Mouse (Mus musculus): ENCODE data around the gene Hnrnpul1. TPM values are rescaled to one million over a fixed set of nuclear protein-coding genes. Genes with fewer than 3 reads are reported as not detected.

The Hnrnpul1 gene
- total RNA-seq, 1 experiment: 67.1 TPM

- DNase-seq (ENCODE audit: low read depth, low spot score): no peak
- in situ Hi-C loops (cut with MboI; ENCODE audit: low sequenced_read_pairs in 2 of 2, unreplicated experiment in 2 of 2): no loop called here
- Histone ChIP-seq H3K27ac (ENCODE audit: insufficient read depth, low read depth, low read length, poor library complexity, severe bottlenecking) (no peak overlapping the region), H3K9me3 (ENCODE audit: control insufficient read depth, insufficient read depth, low read depth, low read length) (no peaks in the 10 kb centered on the region), H3K36me3 (ENCODE audit: control insufficient read depth, insufficient read depth, low read length, poor library complexity, severe bottlenecking) (no peaks in the 10 kb centered on the region), H3K4me1 (ENCODE audit: control insufficient read depth in 2 of 2, insufficient read depth in 2 of 2, low read length in 2 of 2, poor library complexity in 1 of 2) (no peaks in the 10 kb centered on the region; a peak in 1 of 4 replicates), H3K9ac (ENCODE audit: insufficient read depth, low read depth, low read length, poor library complexity, severe bottlenecking) (no peak overlapping the region), H3K4me3 (ENCODE audit: insufficient read depth in 1 of 2, low read depth in 1 of 2, low read length in 2 of 2, poor library complexity in 1 of 2, severe bottlenecking in 1 of 2) (no peak overlapping the region)
- TF ChIP-seq ZNF384 (IDR thresholded peaks at IDR 0.05; ENCODE audit: low read depth, low read length): no peak
- no peak for TF ChIP-seq HCFC1 (IDR thresholded peaks at IDR 0.05; ENCODE audit: borderline replicate concordance, insufficient read depth, low read length)
- TF ChIP-seq MAFK (IDR thresholded peaks at IDR 0.05; ENCODE audit: insufficient read depth, low read depth, low read length): no peak
- TF ChIP-seq ZC3H11A (IDR thresholded peaks at IDR 0.05; ENCODE audit: borderline replicate concordance, low read depth, low read length): no peak
- no peak for TF ChIP-seq CHD2 (IDR thresholded peaks at IDR 0.05; ENCODE audit: low read depth, low read length)
Measured at GRCm38 (mm10) chr7:25790615-25791014, 36.1 kb upstream of the Hnrnpul1 start.

DNA sequence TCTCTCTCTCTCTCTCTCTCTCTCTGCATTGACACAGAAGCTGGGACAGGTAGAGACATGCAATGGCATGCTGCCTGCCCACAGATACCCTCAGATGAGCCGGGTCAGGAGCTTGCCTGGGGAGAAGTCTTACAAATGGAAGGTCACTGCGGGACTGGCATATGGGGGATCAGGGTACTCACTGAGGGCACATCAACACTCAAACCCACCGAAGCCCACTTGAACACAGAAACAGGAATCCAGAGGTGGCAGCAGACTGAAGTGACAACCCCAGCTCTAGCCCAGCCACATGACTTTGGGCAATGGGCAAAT, 34.5 kb upstream of the Hnrnpul1 start:
- H3K4me3 ChIP-seq (ENCODE audit: insufficient read depth in 1 of 2, low read depth in 1 of 2, low read length in 2 of 2, poor library complexity in 1 of 2, severe bottlenecking in 1 of 2): no peak overlapping the region
- no peaks in the 10 kb centered on the region for H3K36me3 ChIP-seq (ENCODE audit: control insufficient read depth, insufficient read depth, low read length, poor library complexity, severe bottlenecking)
- no peak overlapping the region for H3K9ac ChIP-seq (ENCODE audit: insufficient read depth, low read depth, low read length, poor library complexity, severe bottlenecking)
- no peak for DNase-seq (ENCODE audit: low read depth, low spot score)
- H3K4me1 ChIP-seq (ENCODE audit: control insufficient read depth in 2 of 2, insufficient read depth in 2 of 2, low read length in 2 of 2, poor library complexity in 1 of 2): no peaks in the 10 kb centered on the region
- no peaks in the 10 kb centered on the region for H3K9me3 ChIP-seq (ENCODE audit: control insufficient read depth, insufficient read depth, low read depth, low read length)
- H3K27ac ChIP-seq (ENCODE audit: insufficient read depth, low read depth, low read length, poor library complexity, severe bottlenecking): no peak overlapping the region
- no peak for TF ChIP-seq MAFK (IDR thresholded peaks at IDR 0.05; ENCODE audit: insufficient read depth, low read depth, low read length)
- TF ChIP-seq ZNF384 (IDR thresholded peaks at IDR 0.05; ENCODE audit: low read depth, low read length): no peak
- in situ Hi-C loops (cut with MboI; ENCODE audit: low sequenced_read_pairs in 2 of 2, unreplicated experiment in 2 of 2): no loop called here

GRCm38 (mm10) chr7:25788220-25789128, 33.9 kb upstream of the Hnrnpul1 start, which contains the start of gene Axl:
Axl (minus strand) TSS chr7:25788705.
- in situ Hi-C loops (cut with MboI; ENCODE audit: low sequenced_read_pairs in 2 of 2, unreplicated experiment in 2 of 2): no loop called here
- H3K4me3 ChIP-seq (ENCODE audit: insufficient read depth in 1 of 2, low read depth in 1 of 2, low read length in 2 of 2, poor library complexity in 1 of 2, severe bottlenecking in 1 of 2): peak within 1 kb of the TSS; percentile 40 to 45
- no peak for DNase-seq (ENCODE audit: low read depth, low spot score)
- H3K4me1 ChIP-seq (ENCODE audit: control insufficient read depth in 2 of 2, insufficient read depth in 2 of 2, low read length in 2 of 2, poor library complexity in 1 of 2): no peaks in the 10 kb centered on the region
- no peaks in the 10 kb centered on the region for H3K36me3 ChIP-seq (ENCODE audit: control insufficient read depth, insufficient read depth, low read length, poor library complexity, severe bottlenecking)
- H3K27ac ChIP-seq (ENCODE audit: insufficient read depth, low read depth, low read length, poor library complexity, severe bottlenecking): no peak within 1 kb of the TSS
- TF ChIP-seq ZNF384 (IDR thresholded peaks at IDR 0.05; ENCODE audit: low read depth, low read length): no peak
- TF ChIP-seq CHD2 (IDR thresholded peaks at IDR 0.05; ENCODE audit: low read depth, low read length): no peak
- TF ChIP-seq HCFC1 (IDR thresholded peaks at IDR 0.05; ENCODE audit: borderline replicate concordance, insufficient read depth, low read length): no peak
- TF ChIP-seq ZC3H11A (IDR thresholded peaks at IDR 0.05; ENCODE audit: borderline replicate concordance, low read depth, low read length): no peak
- no peak for TF ChIP-seq MAFK (IDR thresholded peaks at IDR 0.05; ENCODE audit: insufficient read depth, low read depth, low read length)
- H3K9me3 ChIP-seq (ENCODE audit: control insufficient read depth, insufficient read depth, low read depth, low read length): no peaks in the 10 kb centered on the region
- H3K9ac ChIP-seq (ENCODE audit: insufficient read depth, low read depth, low read length, poor library complexity, severe bottlenecking): peak within 1 kb of the TSS; percentile 13; the same call in 1 of the 2 replicates

DNA sequence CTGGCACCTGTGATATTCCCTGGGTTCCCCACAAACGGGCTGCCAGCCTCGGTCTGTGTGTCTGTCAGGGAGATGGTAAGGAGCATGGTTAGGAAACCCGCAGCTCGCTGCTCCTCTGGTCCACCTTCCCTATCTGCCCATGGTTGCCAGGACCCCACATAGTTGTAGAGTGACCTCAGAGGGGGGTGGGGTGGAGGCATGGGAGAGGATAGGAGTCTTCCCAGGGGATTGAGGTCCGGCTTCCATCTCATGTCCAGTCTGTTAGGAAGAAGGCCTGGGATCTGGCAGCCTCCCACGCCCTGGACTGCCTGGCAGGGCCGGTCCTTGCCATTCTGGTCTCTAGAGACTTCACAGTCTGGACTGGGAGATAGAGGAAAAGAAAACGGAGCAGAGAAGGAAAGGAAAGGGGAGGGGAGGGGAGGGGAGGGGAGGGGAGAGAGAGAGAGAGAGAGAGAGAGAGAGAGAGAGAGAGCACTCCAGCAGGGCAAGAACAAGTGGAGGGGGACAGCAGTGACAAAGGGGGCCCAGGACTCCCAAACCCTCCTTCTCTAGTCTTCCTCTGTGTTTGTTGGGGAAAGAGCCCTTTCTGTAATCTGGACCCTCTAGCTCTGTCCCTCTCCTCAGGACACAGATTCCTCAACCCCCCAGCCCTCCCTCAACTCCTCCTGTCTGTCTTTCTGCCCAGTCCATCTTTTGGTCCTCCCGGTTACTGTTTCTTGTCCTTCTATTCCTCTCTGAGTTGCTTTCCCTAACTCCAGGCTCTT, 33.1 kb upstream of the Hnrnpul1 start:
- H3K4me1 ChIP-seq (ENCODE audit: control insufficient read depth in 2 of 2, insufficient read depth in 2 of 2, low read length in 2 of 2, poor library complexity in 1 of 2): no peaks in the 10 kb centered on the region
- in situ Hi-C loops (cut with MboI; ENCODE audit: low sequenced_read_pairs in 2 of 2, unreplicated experiment in 2 of 2): no loop called here
- DNase-seq (ENCODE audit: low read depth, low spot score): no peak
- H3K27ac ChIP-seq (ENCODE audit: insufficient read depth, low read depth, low read length, poor library complexity, severe bottlenecking): no peak overlapping the region
- no peaks in the 10 kb centered on the region for H3K9me3 ChIP-seq (ENCODE audit: control insufficient read depth, insufficient read depth, low read depth, low read length)
- TF ChIP-seq ZC3H11A (IDR thresholded peaks at IDR 0.05; ENCODE audit: borderline replicate concordance, low read depth, low read length): no peak
- no peak for TF ChIP-seq MAFK (IDR thresholded peaks at IDR 0.05; ENCODE audit: insufficient read depth, low read depth, low read length)
- TF ChIP-seq ZNF384 (IDR thresholded peaks at IDR 0.05; ENCODE audit: low read depth, low read length): no peak
- TF ChIP-seq CHD2 (IDR thresholded peaks at IDR 0.05; ENCODE audit: low read depth, low read length): no peak
- no peak for TF ChIP-seq HCFC1 (IDR thresholded peaks at IDR 0.05; ENCODE audit: borderline replicate concordance, insufficient read depth, low read length)
- peak overlapping the region in 1 of 2 experiments; percentile 40; a peak in 1 of 4 replicates for H3K4me3 ChIP-seq (ENCODE audit: insufficient read depth in 1 of 2, low read depth in 1 of 2, low read length in 2 of 2, poor library complexity in 1 of 2, severe bottlenecking in 1 of 2)
- H3K9ac ChIP-seq (ENCODE audit: insufficient read depth, low read depth, low read length, poor library complexity, severe bottlenecking): no peak overlapping the region
- no peaks in the 10 kb centered on the region for H3K36me3 ChIP-seq (ENCODE audit: control insufficient read depth, insufficient read depth, low read length, poor library complexity, severe bottlenecking)

Data from ES-E14 (cell line).